ENCODE assay signal across 11 mouse cellular contexts in the genomic region with DNA sequence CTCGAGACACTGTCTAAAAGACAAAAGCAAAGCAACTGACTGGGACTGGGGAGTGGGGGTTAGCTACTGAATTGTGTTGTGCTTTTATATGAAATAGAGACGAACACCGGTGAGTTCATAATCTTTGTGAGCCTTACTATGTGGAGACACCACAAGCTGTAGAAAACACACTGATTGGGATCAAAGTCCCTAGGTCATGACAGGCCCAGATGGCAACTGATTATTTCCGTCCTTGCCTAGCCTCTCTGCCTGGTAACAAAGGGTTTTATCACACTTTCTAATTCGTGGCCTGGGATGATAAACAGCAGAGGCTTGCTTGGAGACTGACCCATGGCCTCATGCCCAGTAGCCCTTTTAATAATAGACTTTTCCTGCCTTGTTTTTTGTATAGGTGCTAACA.
DNase-seq lines count a peak whose midpoint lies in the region; ATAC-seq and TF ChIP-seq lines count a peak whose summit lies in the region.
"Had no signal": no experiment of that assay in that cellular context is flagged by ENCODE, and none has a peak within 500 bp of the region (broad histone marks: within the 10 kb centered on the region; RNA-seq: fewer than 3 reads in every experiment).

No protein-coding gene starts in this region.

- 31% methylated on average over 5 of the region's 5 CpGs for WGBS in heart, embryonic 12.5 days
- WGBS in liver, adult 2 months, result 36% methylated on average over 5 of the region's 5 CpGs
- 41% methylated on average over 5 of the region's 5 CpGs for WGBS in liver, postnatal 0 days (ENCODE audit: insufficient replicate concordance)
- WGBS in forebrain, embryonic 15.5 days, result 56% methylated on average over 5 of the region's 5 CpGs
- WGBS in midbrain, embryonic 16.5 days, result 44% methylated on average over 5 of the region's 5 CpGs

- no peak overlapping the region for H3K4me3 ChIP-seq in heart, embryonic 12.5 days
- H3K4me3 ChIP-seq in liver, adult 2 months (ENCODE audit: insufficient read depth, low read depth, low read length), result no peak overlapping the region
- no peak overlapping the region for H3K4me3 ChIP-seq in liver, postnatal 0 days (ENCODE audit: low read depth, low read length)
- H3K4me3 ChIP-seq in forebrain, embryonic 15.5 days, result no peak overlapping the region
- no peak overlapping the region for H3K4me3 ChIP-seq in midbrain, embryonic 16.5 days (ENCODE audit: low read depth, low read length)
- H3K4me3 ChIP-seq: embryonic facial prominence, embryonic 12.5 days; liver, embryonic 13.5 days; stomach, embryonic 15.5 days had no signal

- H3K27me3 ChIP-seq in heart, embryonic 12.5 days (replicated peaks), result no peaks in the 10 kb centered on the region
- no peaks in the 10 kb centered on the region for H3K27me3 ChIP-seq in liver, adult 2 months (ENCODE audit: control insufficient read depth, insufficient read depth, low read length)
- no peaks in the 10 kb centered on the region for H3K27me3 ChIP-seq in liver, postnatal 0 days (ENCODE audit: insufficient read depth, low read length)
- H3K27me3 ChIP-seq in forebrain, embryonic 15.5 days, result no peaks in the 10 kb centered on the region
- H3K27me3 ChIP-seq in midbrain, embryonic 16.5 days (ENCODE audit: control insufficient read depth, insufficient read depth, low read depth, low read length), result no peaks in the 10 kb centered on the region
- H3K27me3 ChIP-seq: embryonic facial prominence, embryonic 12.5 days; liver, embryonic 13.5 days; stomach, embryonic 15.5 days had no signal

- no peaks in the 10 kb centered on the region for H3K79me2 ChIP-seq in liver, adult 2 months (ENCODE audit: control insufficient read depth, insufficient read depth, low read length)

- TF ChIP-seq CTCF in liver, adult 2 months (IDR thresholded peaks at IDR 0.05; ENCODE audit: low read depth, low read length), result no peak
- no peak for TF ChIP-seq CTCF in liver, postnatal 0 days (IDR thresholded peaks at IDR 0.05; ENCODE audit: low read depth)

- TF ChIP-seq EP300 in liver, postnatal 0 days (IDR thresholded peaks at IDR 0.05; ENCODE audit: low read depth), result no peak

- no peak overlapping the region for H3K9ac ChIP-seq in heart, embryonic 12.5 days
- H3K9ac ChIP-seq in liver, adult 2 months (ENCODE audit: low read depth, low read length), result no peak overlapping the region
- no peak overlapping the region for H3K9ac ChIP-seq in liver, postnatal 0 days (replicated peaks)
- no peak overlapping the region for H3K9ac ChIP-seq in forebrain, embryonic 15.5 days (replicated peaks)
- no peak overlapping the region for H3K9ac ChIP-seq in midbrain, embryonic 16.5 days (ENCODE audit: low read depth, low read length)
- H3K9ac ChIP-seq: embryonic facial prominence, embryonic 12.5 days; liver, embryonic 13.5 days; stomach, embryonic 15.5 days had no signal

- no peak for ATAC-seq in heart, embryonic 12.5 days (ENCODE audit: insufficient number of reproducible peaks, low FRiP score)
- no peak for ATAC-seq in liver, postnatal 0 days
- ATAC-seq in forebrain, embryonic 15.5 days (replicated peaks), result no peak
- ATAC-seq in midbrain, embryonic 16.5 days, result no peak

- H3K9me3 ChIP-seq in heart, embryonic 12.5 days (replicated peaks), result peaks cover 8% of the 10 kb centered on the region; the same call in 1 of the 2 replicates
- no peaks in the 10 kb centered on the region for H3K9me3 ChIP-seq in liver, postnatal 0 days (ENCODE audit: low read length)
- no peaks in the 10 kb centered on the region for H3K9me3 ChIP-seq in forebrain, embryonic 15.5 days
- H3K9me3 ChIP-seq in midbrain, embryonic 16.5 days (replicated peaks; ENCODE audit: control insufficient read depth, low read length, poor library complexity, severe bottlenecking), result no peaks in the 10 kb centered on the region
- H3K9me3 ChIP-seq: embryonic facial prominence, embryonic 12.5 days; liver, embryonic 13.5 days; stomach, embryonic 15.5 days had no signal

- H3K4me1 ChIP-seq in heart, embryonic 12.5 days (replicated peaks), result peaks cover 33% of the 10 kb centered on the region
- H3K4me1 ChIP-seq in liver, adult 2 months (ENCODE audit: control insufficient read depth, insufficient read depth, low read length), result no peaks in the 10 kb centered on the region; the same call in 1 of the 2 replicates
- peaks cover 2% of the 10 kb centered on the region; the same call in 1 of the 2 replicates for H3K4me1 ChIP-seq in liver, postnatal 0 days (ENCODE audit: insufficient read depth)
- peaks cover 26% of the 10 kb centered on the region for H3K4me1 ChIP-seq in forebrain, embryonic 15.5 days
- peaks cover 10% of the 10 kb centered on the region for H3K4me1 ChIP-seq in midbrain, embryonic 16.5 days (ENCODE audit: control insufficient read depth, insufficient read depth, low read length)

- H3K36me3 ChIP-seq in heart, embryonic 12.5 days, result no peaks in the 10 kb centered on the region
- no peaks in the 10 kb centered on the region for H3K36me3 ChIP-seq in liver, adult 2 months (ENCODE audit: control insufficient read depth, insufficient read depth, low read length)
- no peaks in the 10 kb centered on the region for H3K36me3 ChIP-seq in liver, postnatal 0 days (replicated peaks; ENCODE audit: insufficient read depth, low read length)
- H3K36me3 ChIP-seq in forebrain, embryonic 15.5 days, result no peaks in the 10 kb centered on the region
- no peaks in the 10 kb centered on the region for H3K36me3 ChIP-seq in midbrain, embryonic 16.5 days (ENCODE audit: control insufficient read depth, insufficient read depth, low read length)
- H3K36me3 ChIP-seq: embryonic facial prominence, embryonic 12.5 days; liver, embryonic 13.5 days; stomach, embryonic 15.5 days had no signal

- H3K4me2 ChIP-seq in heart, embryonic 12.5 days, result no peak overlapping the region
- no peak overlapping the region for H3K4me2 ChIP-seq in liver, postnatal 0 days (ENCODE audit: low read depth, low read length)
- no peak overlapping the region for H3K4me2 ChIP-seq in forebrain, embryonic 15.5 days (replicated peaks)
- no peak overlapping the region for H3K4me2 ChIP-seq in midbrain, embryonic 16.5 days (ENCODE audit: low read length)
- H3K4me2 ChIP-seq: embryonic facial prominence, embryonic 12.5 days; liver, embryonic 13.5 days; stomach, embryonic 15.5 days had no signal

- H3K27ac ChIP-seq in heart, embryonic 12.5 days (ENCODE audit: poor library complexity, severe bottlenecking), result peak overlapping the region; percentile 74; the same call in 1 of the 2 replicates
- no peak overlapping the region for H3K27ac ChIP-seq in liver, adult 2 months (replicated peaks; ENCODE audit: insufficient read depth, low read depth, low read length)
- no peak overlapping the region for H3K27ac ChIP-seq in liver, postnatal 0 days (ENCODE audit: low read depth)
- H3K27ac ChIP-seq in forebrain, embryonic 15.5 days (replicated peaks), result peak overlapping the region; percentile 71
- peak overlapping the region; percentile 35; the same call in 1 of the 2 replicates for H3K27ac ChIP-seq in midbrain, embryonic 16.5 days (ENCODE audit: low read length)
- H3K27ac ChIP-seq: liver, embryonic 13.5 days; stomach, embryonic 15.5 days had no signal

- TF ChIP-seq POLR2A in liver, adult 2 months (IDR thresholded peaks at IDR 0.05; ENCODE audit: extremely low read depth, insufficient read depth, low read length), result no peak

- intact Hi-C loops in heart, postnatal 14 days (cut with DNase I), result no loop called here

- no peak for DNase-seq in heart, postnatal 14 days
- peak; percentile 60 for DNase-seq in liver, adult 2 months (ENCODE audit: extremely low read depth, low read depth, low spot score)
- DNase-seq in liver, postnatal 0 days, result no peak
- DNase-seq in retina, postnatal 1 day, result no peak
- DNase-seq in cerebellum, adult 11-12 months, result no peak
- DNase-seq: liver, embryonic 13.5 days had no signal

Comparison
In these comparisons a context has a peak if more than half of its experiments do, and no peak if none do; other contexts are left out.
1. H3K27ac ChIP-seq: peak in heart, embryonic 12.5 days (single experiment), forebrain, embryonic 15.5 days (single experiment) and midbrain, embryonic 16.5 days (single experiment); none in liver, adult 2 months (single experiment) and liver, postnatal 0 days (single experiment).